Mouse (Mus musculus): ENCODE results near the gene Eif3j1. TPM values are rescaled to one million over a fixed set of nuclear protein-coding genes. Genes with fewer than 3 reads are reported as not detected.
A peak's percentile ranks its signal among the peaks of the same experiment; 100 is the strongest.
"Not testable (repeated sequence)": the region's sequence is repeated elsewhere in the genome, so short reads cannot be mapped to it uniquely, and the experiment has no call there.

Gene Eif3j1
- polyA plus RNA-seq, 1 experiment from 2014 or later: 12.4 TPM

DNA sequence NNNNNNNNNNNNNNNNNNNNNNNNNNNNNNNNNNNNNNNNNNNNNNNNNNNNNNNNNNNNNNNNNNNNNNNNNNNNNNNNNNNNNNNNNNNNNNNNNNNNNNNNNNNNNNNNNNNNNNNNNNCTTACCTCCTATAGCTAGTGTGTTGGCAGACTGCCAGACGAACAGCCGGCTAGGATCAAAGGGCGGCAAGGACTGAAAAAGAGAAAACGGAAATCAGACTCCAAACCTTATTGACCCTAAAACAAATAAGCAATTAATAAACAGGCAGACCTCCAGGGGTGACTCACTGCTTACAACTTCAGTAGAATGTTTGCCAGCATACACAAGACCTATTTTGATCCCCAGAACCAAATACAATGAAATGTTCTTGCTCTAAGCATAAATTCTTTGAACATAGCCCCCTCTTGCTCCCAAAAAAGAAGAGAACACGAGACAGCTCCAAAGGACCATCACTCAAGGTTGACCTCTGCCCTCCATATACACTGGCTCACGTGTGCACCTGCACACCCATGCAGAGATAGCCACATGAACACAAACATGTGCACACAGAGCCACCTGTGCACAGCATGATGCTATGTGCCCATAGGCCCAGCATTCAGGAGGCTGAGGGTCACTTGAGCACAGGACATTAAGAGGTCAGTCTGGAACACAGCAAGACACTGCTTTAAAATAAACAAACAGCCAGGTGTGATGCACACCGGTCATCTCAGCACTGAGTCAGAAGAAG is 53.5 kb downstream of the Eif3j1 start:
- Histone ChIP-seq H3K27me3 (replicated peaks; ENCODE audit: control insufficient read depth, insufficient read depth, low read length) (no peaks in the 10 kb centered on the region), H3K9ac (ENCODE audit: low read length) (no peak overlapping the region), H3K36me3 (ENCODE audit: control insufficient read depth, insufficient read depth, low read length) (peaks cover 60% of the 10 kb centered on the region), H3K4me1 (replicated peaks; ENCODE audit: control insufficient read depth, insufficient read depth, low read length) (peaks cover 3% of the 10 kb centered on the region; the same call in 1 of the 2 replicates), H3K4me3 (ENCODE audit: low read depth, low read length) (no peak overlapping the region), H3K27ac (ENCODE audit: low read depth) (no peak overlapping the region), H3K4me2 (ENCODE audit: low read length) (no peak overlapping the region), H3K9me3 (ENCODE audit: control insufficient read depth, low read length) (no peaks in the 10 kb centered on the region)
- 34% methylated on average over 7 of the region's 7 CpGs for WGBS
- DNase-seq (ENCODE audit: low spot score) (peak; percentile 73), ATAC-seq (replicated peaks; ENCODE audit: low FRiP score, low TSS enrichment, low read depth) (peak; percentile 51; the same call in 1 of the 2 replicates)

DNA sequence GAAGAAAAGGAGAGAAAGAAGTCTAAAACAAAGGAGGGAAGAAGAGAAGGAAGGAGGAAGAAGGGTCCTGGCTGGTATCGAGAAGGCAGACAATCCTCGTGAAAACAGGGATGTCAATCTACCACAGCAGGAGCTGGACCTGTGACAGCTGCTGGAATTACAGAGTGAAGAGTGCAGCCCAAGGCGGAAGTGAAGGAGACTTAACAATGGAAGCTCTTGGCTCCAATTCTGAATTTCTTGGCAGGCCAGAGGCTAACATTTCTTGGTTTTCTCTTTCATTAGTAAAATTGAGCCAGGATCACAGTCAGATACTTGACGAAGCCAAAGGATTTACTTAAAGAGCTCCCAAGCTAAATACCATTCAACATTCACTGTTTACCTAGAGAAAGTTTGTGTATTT is 58.1 kb downstream of the Eif3j1 start:
- DNase-seq (ENCODE audit: low spot score) (no peak), ATAC-seq (replicated peaks; ENCODE audit: low FRiP score, low TSS enrichment, low read depth) (no peak)
- H3K36me3 ChIP-seq (ENCODE audit: control insufficient read depth, insufficient read depth, low read length): peaks cover 59% of the 10 kb centered on the region
- H3K9ac ChIP-seq (ENCODE audit: low read length): no peak overlapping the region
- H3K27ac ChIP-seq (ENCODE audit: low read depth): no peak overlapping the region
- WGBS: 63% methylated on average over 4 of the region's 4 CpGs
- H3K27me3 ChIP-seq (replicated peaks; ENCODE audit: control insufficient read depth, insufficient read depth, low read length): no peaks in the 10 kb centered on the region
- H3K9me3 ChIP-seq (ENCODE audit: control insufficient read depth, low read length): no peaks in the 10 kb centered on the region
- H3K4me1 ChIP-seq (replicated peaks; ENCODE audit: control insufficient read depth, insufficient read depth, low read length): peaks cover 3% of the 10 kb centered on the region; the same call in 1 of the 2 replicates
- H3K4me3 ChIP-seq (ENCODE audit: low read depth, low read length): no peak overlapping the region
- no peak overlapping the region for H3K4me2 ChIP-seq (ENCODE audit: low read length)

DNA sequence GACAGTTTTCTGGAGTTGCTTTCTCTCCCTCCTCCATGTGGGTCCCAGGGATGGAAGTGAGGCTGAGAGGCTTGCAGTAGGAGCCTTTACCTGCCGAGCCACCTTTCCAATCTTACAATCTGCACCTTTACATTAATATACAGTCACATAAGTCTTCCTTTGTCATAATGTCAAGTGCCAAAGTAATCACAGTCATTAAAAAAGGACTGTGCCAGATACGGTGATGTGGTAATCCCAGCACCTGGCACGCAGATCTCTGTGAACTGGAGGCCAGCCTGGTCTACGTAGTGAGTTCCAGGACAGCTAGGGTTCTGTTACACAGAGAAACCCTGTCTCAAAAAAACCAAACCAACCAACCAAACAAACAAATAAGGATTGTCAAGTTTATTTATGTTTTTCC is 65.5 kb downstream of the Eif3j1 start:
- Histone ChIP-seq H3K9ac (ENCODE audit: low read length) (no peak overlapping the region), H3K4me1 (replicated peaks; ENCODE audit: control insufficient read depth, insufficient read depth, low read length) (no peaks in the 10 kb centered on the region), H3K9me3 (ENCODE audit: control insufficient read depth, low read length) (no peaks in the 10 kb centered on the region), H3K4me3 (ENCODE audit: low read depth, low read length) (no peak overlapping the region), H3K36me3 (ENCODE audit: control insufficient read depth, insufficient read depth, low read length) (peaks cover 71% of the 10 kb centered on the region), H3K4me2 (ENCODE audit: low read length) (no peak overlapping the region), H3K27ac (ENCODE audit: low read depth) (no peak overlapping the region), H3K27me3 (replicated peaks; ENCODE audit: control insufficient read depth, insufficient read depth, low read length) (no peaks in the 10 kb centered on the region)
- WGBS: 95% methylated on average over 4 of the region's 4 CpGs
- ATAC-seq (replicated peaks; ENCODE audit: low FRiP score, low TSS enrichment, low read depth) (no peak), DNase-seq (ENCODE audit: low spot score) (no peak)

DNA sequence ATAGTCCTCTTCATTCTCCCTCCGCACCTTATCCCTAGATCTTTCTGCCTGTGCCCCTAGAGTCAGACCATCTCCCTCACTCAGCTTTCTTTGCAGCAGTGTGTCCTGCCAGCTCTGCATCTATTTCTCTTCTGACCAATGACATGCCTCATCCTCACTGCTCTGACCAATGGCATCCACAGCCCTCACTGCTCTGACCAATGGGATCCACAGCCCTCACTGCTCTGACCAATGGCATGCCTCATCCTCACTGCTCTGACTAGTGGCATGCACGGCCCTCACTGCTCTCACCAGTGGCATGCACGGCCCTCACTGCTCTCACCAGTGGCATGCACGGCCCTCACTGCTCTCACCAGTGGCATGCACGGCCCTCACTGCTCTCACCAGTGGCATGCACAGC is 69.3 kb downstream of the Eif3j1 start:
- H3K4me3 ChIP-seq (ENCODE audit: low read depth, low read length); H3K4me2 ChIP-seq (ENCODE audit: low read length); H3K4me1 ChIP-seq (replicated peaks; ENCODE audit: control insufficient read depth, insufficient read depth, low read length); H3K9ac ChIP-seq (ENCODE audit: low read length); H3K9me3 ChIP-seq (ENCODE audit: control insufficient read depth, low read length); ATAC-seq (replicated peaks; ENCODE audit: low FRiP score, low TSS enrichment, low read depth); DNase-seq (ENCODE audit: low spot score); H3K27me3 ChIP-seq (replicated peaks; ENCODE audit: control insufficient read depth, insufficient read depth, low read length); H3K27ac ChIP-seq (ENCODE audit: low read depth): not testable (repeated sequence)
- H3K36me3 ChIP-seq (ENCODE audit: control insufficient read depth, insufficient read depth, low read length): peaks cover 84% of the 10 kb centered on the region
- WGBS: 70% methylated on average over 5 of the region's 5 CpGs

DNA sequence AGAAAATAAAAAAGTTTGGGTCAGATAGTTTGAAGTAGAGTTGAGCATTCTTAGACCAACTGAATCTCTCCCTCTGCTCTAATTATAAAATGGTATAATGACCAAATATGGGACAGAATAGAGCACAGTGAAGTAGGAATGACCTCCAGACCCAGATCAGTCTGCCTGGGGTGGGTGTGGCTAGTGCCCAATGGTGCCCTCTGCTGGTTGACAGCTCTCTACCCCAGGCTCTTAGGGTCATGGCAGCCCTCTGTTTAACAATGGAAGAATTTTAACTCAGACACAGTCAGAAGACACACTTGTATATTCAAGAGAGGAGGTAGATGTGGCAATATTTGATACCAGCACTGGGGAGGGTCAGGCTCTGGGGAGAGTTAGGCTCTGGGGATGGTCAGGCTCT is 73.7 kb downstream of the Eif3j1 start:
- Histone ChIP-seq H3K4me3 (ENCODE audit: low read depth, low read length) (no peak overlapping the region), H3K27me3 (replicated peaks; ENCODE audit: control insufficient read depth, insufficient read depth, low read length) (no peaks in the 10 kb centered on the region), H3K36me3 (ENCODE audit: control insufficient read depth, insufficient read depth, low read length) (peaks cover 69% of the 10 kb centered on the region), H3K27ac (ENCODE audit: low read depth) (no peak overlapping the region), H3K9ac (ENCODE audit: low read length) (no peak overlapping the region), H3K9me3 (ENCODE audit: control insufficient read depth, low read length) (no peaks in the 10 kb centered on the region), H3K4me1 (replicated peaks; ENCODE audit: control insufficient read depth, insufficient read depth, low read length) (no peaks in the 10 kb centered on the region), H3K4me2 (ENCODE audit: low read length) (no peak overlapping the region)
- DNase-seq (ENCODE audit: low spot score): no peak
- no peak for ATAC-seq (replicated peaks; ENCODE audit: low FRiP score, low TSS enrichment, low read depth)

Small RNA genes within 50 kb of the gene (microRNA-seq; reads per million reads assigned to microRNA genes)
- not detected for gene Gm47314

Other genes starting within 250 kb of the Eif3j1 start
- gene Frmd5, start 221.5 kb upstream of the Eif3j1 start, polyA plus RNA-seq (2014; fragmentation: Nextera tagmentation; extraction: Ambion mirVana): 3.3 and 3.5 TPM in 2 replicates
- 22.3 and 22.7 TPM in 2 replicates for gene Casc4, start 161.6 kb upstream of the Eif3j1 start, polyA plus RNA-seq (2014; fragmentation: Nextera tagmentation; extraction: Ambion mirVana)
- 51.8 and 60.3 TPM in 2 replicates for gene Ctdspl2, start 72.5 kb upstream of the Eif3j1 start, polyA plus RNA-seq (2014; fragmentation: Nextera tagmentation; extraction: Ambion mirVana)
- 0.09 and 0.30 TPM in 2 replicates for gene Mageb3, start 72.5 kb upstream of the Eif3j1 start, polyA plus RNA-seq (2014; fragmentation: Nextera tagmentation; extraction: Ambion mirVana)
- 11.3 and 11.9 TPM in 2 replicates for gene Spg11, start 89.8 kb downstream of the Eif3j1 start, polyA plus RNA-seq (2014; fragmentation: Nextera tagmentation; extraction: Ambion mirVana)
- gene B2m, start 119.1 kb downstream of the Eif3j1 start, polyA plus RNA-seq (2014; fragmentation: Nextera tagmentation; extraction: Ambion mirVana): 318 and 332 TPM in 2 replicates
- gene Trim69, start 132.2 kb downstream of the Eif3j1 start, polyA plus RNA-seq (2014; fragmentation: Nextera tagmentation; extraction: Ambion mirVana): not detected in 2 replicates
- gene Patl2, start 157.6 kb downstream of the Eif3j1 start, polyA plus RNA-seq (2014; fragmentation: Nextera tagmentation; extraction: Ambion mirVana): 0.13 TPM in 1 of 2 replicates, not detected in the other
- gene Terb2, start 157.7 kb downstream of the Eif3j1 start, polyA plus RNA-seq (2014; fragmentation: Nextera tagmentation; extraction: Ambion mirVana): not detected in 2 replicates
- 53.7 and 65.1 TPM in 2 replicates for gene Sord, start 206.2 kb downstream of the Eif3j1 start, polyA plus RNA-seq (2014; fragmentation: Nextera tagmentation; extraction: Ambion mirVana)